Mouse (Mus musculus): ENCODE measurements around the gene Rsf1.

DNA sequence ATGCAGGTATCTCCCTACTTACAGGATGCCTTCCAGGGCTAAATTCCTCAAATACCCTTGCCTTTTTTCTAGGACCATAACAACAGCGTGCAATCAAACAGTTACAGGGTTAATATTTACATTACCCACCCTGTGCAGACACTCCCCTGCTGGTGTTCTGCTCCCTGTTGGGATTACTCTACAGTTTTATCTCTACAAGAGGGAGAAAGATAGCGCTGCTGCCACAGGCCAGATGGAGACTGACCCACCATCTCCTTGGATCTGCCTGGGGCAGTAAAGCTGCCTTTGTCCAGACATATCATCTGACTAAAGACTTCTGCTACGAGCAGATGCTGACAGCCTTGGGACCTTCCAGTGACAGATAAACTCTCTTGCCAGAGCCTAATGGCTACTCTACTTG, 10.8 kb downstream of the Rsf1 start:
- TF ChIP-seq POLR2AphosphoS2 (IDR thresholded peaks at IDR 0.05; ENCODE audit: low read depth, low read length) = no peak
- no peak for TF ChIP-seq CTCF (conservative IDR thresholded peaks at IDR 0.05 in 1 of 2, IDR thresholded peaks at IDR 0.05 in 1 of 2; ENCODE audit: low read depth in 2 of 2, low read length in 2 of 2)
- TF ChIP-seq POLR2A (IDR thresholded peaks at IDR 0.05; ENCODE audit: low read depth, low read length) = no peak
- no peak for TF ChIP-seq PAX5 (IDR thresholded peaks at IDR 0.05; ENCODE audit: low read length)
- no peak for TF ChIP-seq CHD2 (IDR thresholded peaks at IDR 0.05; ENCODE audit: low read length)
- no peak for TF ChIP-seq TCF12 (IDR thresholded peaks at IDR 0.05; ENCODE audit: low read depth, low read length)
- no peak for TF ChIP-seq ZC3H11A (IDR thresholded peaks at IDR 0.05; ENCODE audit: low read depth, low read length)
- no peak for TF ChIP-seq ZKSCAN1 (IDR thresholded peaks at IDR 0.05; ENCODE audit: borderline replicate concordance, low read depth, low read length)
- TF ChIP-seq HCFC1 (IDR thresholded peaks at IDR 0.05; ENCODE audit: low read depth, low read length) = no peak
- TF ChIP-seq NELFE (IDR thresholded peaks at IDR 0.05; ENCODE audit: low read depth, low read length) = no peak
- TF ChIP-seq EP300 (IDR thresholded peaks at IDR 0.05; ENCODE audit: low read length) = no peak
- TF ChIP-seq MAFK (IDR thresholded peaks at IDR 0.05; ENCODE audit: insufficient replicate concordance, low read length) = no peak
- TF ChIP-seq UBTF (IDR thresholded peaks at IDR 0.05; ENCODE audit: low read depth, low read length) = no peak
